Mouse (Mus musculus) layer of hippocampus, adult 2 months (tissue): ENCODE measurements at regions not wholly inside any gene's neighbourhood (a gene's known extent, or its start where the extent isn't known, plus 50 kb on each side); places are given as distances from the start of the nearest gene placed in this dataset.
"Not testable (repeated sequence)": the region's sequence is repeated elsewhere in the genome, so short reads cannot be mapped to it uniquely, and the experiment has no call there.

Source experiments
- DNase-seq, 2 experiments: peaks; one replicate each; pipeline ENCODE4 v3.0.0; 2022; ENCODE audit warnings: low spot score in 2 of 2
- H3K27ac ChIP-seq: fragments of 200-600 bp; 2 replicates; pipeline ENCODE4 v1.8.1; 2022
- H3K4me3 ChIP-seq: fragments of 200-600 bp; 2 replicates; pipeline ENCODE4 v1.8.1; 2022; ENCODE audit warnings: mild to moderate bottlenecking
- CTCF ChIP-seq: fragments of 200-600 bp; conservative IDR thresholded peaks from 2 replicates; pipeline ENCODE4 v1.8.1; 2022; ENCODE audit warnings: antibody characterized with exemption, mild to moderate bottlenecking, moderate library complexity

- TF ChIP-seq CTCF, result no peak
- H3K27ac ChIP-seq, result no peak overlapping the region
- no peak for DNase-seq
- H3K4me3 ChIP-seq, result no peak overlapping the region
These were observed 85.6 kb downstream of the Gxylt1 start for GRCm38 (mm10) chr15:93189266-93189855.

DNA sequence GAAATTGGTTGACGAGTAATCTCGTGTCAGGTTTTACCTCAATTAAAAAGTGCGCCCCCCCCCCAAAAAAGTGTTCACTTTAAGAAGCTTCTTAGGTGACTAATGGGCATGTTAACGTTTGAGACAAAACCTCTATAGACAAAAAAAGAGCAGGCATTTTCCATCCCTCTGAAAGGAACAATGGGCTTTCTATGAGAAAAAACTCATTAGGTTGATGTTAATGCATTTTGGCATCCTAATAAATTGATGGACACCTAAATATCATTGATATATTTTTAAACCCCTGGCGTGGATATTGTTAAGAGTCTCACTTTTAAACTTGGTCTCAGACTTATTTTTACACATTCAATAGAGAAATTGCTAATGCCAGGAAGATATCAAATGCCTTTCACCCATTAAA, 98.8 kb downstream of the Gxylt1 start:
- no peak for TF ChIP-seq CTCF
- no peak for DNase-seq
- H3K4me3 ChIP-seq, result no peak overlapping the region
- H3K27ac ChIP-seq, result no peak overlapping the region

DNA sequence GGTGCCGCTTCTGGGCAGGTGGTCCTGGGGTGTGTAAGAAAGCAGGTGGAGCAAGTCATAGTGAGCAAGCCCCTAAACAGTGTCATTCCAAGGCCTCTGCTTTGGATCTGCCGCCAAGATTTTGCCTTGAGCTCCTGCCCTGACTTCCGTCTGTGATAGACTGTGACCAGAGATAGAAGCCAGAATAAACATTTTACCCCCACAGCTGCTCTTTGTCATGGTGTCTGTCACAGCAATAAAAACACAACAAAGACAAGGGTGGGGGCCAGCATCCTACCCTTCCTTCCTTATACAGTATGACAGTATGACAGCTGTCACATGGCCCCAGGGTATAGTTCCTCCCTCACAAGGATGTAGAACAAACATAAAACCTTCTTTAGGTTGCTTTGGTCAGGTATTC, 106.2 kb downstream of the Gxylt1 start:
- no peak overlapping the region for H3K4me3 ChIP-seq
- H3K27ac ChIP-seq, result no peak overlapping the region
- no peak for DNase-seq
- TF ChIP-seq CTCF, result no peak

- Histone ChIP-seq H3K4me3 (no peak overlapping the region), H3K27ac (no peak overlapping the region)
- DNase-seq, result no peak
- no peak for TF ChIP-seq CTCF
These were observed 107.5 kb downstream of the Gxylt1 start for GRCm38 (mm10) chr15:93167451-93167850.

GRCm38 (mm10) chr15:93161924-93162910, 112.8 kb downstream of the Gxylt1 start:
- TF ChIP-seq CTCF, result no peak
- DNase-seq, result no peak
- Histone ChIP-seq H3K27ac (no peak overlapping the region), H3K4me3 (no peak overlapping the region)

DNA sequence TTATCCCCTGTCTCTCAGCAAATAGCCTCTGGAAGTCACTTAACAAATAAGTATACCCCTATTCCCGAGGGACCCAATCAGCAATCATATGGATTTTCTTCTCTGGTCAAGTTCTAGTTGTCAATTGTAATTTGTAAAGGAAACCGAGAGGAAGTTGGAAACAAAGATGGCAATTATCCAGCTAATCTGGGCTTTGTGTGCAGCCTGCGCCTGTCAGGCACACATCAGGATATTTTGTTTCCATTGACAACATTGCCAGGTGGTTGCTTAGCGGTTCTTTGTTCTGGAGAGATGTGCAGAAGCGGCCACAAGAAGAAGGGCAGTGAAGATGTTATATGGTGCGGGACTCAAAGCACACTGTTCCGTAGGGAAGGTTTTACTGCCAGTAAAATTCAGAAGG, 113.7 kb downstream of the Gxylt1 start:
- TF ChIP-seq CTCF, result no peak
- no peak overlapping the region for H3K27ac ChIP-seq

DNA sequence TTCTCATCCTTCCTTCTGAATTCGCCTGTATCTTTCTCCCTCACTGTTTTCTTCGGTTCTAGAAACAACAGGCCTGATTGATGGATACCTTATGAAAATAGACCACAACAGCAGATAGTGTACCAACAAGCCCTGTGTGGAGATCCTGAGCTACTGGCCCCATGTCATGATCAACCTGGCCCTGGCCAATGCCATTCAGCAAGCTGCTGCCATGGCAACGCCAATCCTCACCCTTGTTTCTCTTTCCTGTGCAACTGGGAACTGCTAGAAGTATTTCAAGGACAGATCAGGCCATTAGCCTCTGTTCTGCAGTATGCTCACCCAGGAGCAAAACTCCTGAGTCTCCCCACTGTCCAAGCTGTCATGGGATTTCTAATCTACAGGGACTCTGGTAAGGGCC, 119.2 kb downstream of the Gxylt1 start:
- H3K27ac ChIP-seq, result no peak overlapping the region
- TF ChIP-seq CTCF, result no peak

More for the DNA sequence above, 113.7 kb downstream of the Gxylt1 start:
- DNase-seq, result no peak
- H3K4me3 ChIP-seq, result no peak overlapping the region

GRCm38 (mm10) chr15:93154022-93154421, 121.0 kb downstream of the Gxylt1 start:
- peak; percentile 70 for TF ChIP-seq CTCF
- no peak overlapping the region for H3K27ac ChIP-seq
- H3K4me3 ChIP-seq, result no peak overlapping the region
- peak in 1 of 2 experiments; percentile 19 for DNase-seq

More for the DNA sequence above, 119.2 kb downstream of the Gxylt1 start:
- no peak for DNase-seq
- no peak overlapping the region for H3K4me3 ChIP-seq

GRCm38 (mm10) chr15:93144899-93145298, 130.1 kb downstream of the Gxylt1 start:
- no peak for DNase-seq
- Histone ChIP-seq H3K4me3 (no peak overlapping the region), H3K27ac (no peak overlapping the region)
- TF ChIP-seq CTCF, result no peak

GRCm38 (mm10) chr15:93144264-93144663, 130.7 kb downstream of the Gxylt1 start:
- Histone ChIP-seq H3K4me3 (no peak overlapping the region), H3K27ac (no peak overlapping the region)
- DNase-seq, result no peak
- no peak for TF ChIP-seq CTCF

- Histone ChIP-seq H3K4me3 (peak overlapping the region; percentile 57), H3K27ac (peak overlapping the region; percentile 95)
- no peak for TF ChIP-seq CTCF
- peak; percentile 65 to 79 for DNase-seq
These were observed 141.6 kb downstream of the Gxylt1 start for GRCm38 (mm10) chr15:93133379-93133778.

GRCm38 (mm10) chr15:93131056-93131455, 143.9 kb downstream of the Gxylt1 start:
- TF ChIP-seq CTCF, result no peak
- H3K27ac ChIP-seq, result no peak overlapping the region
- DNase-seq, result no peak
- no peak overlapping the region for H3K4me3 ChIP-seq

DNA sequence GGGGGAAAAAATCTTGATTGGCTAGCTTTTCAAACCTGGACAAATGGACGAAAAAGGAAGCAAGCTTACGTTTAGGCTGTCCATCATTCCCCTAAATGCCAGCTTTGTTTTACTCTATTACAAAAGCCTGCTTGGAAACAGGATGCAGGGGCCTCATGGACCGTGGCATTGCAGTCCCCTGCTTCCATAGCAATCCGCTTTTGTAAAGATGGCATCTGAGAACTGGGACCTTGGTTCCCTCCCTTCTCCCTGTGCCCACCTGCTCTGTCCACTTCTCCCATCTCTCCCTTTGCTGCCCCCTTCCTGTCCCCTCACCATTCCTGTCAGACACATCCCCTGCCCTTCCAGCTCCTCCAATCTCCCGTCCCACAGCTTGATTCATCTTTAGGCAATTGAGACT, 149.7 kb downstream of the Gxylt1 start:
- TF ChIP-seq CTCF, result no peak
- Histone ChIP-seq H3K4me3 (no peak overlapping the region), H3K27ac (no peak overlapping the region)
- no peak for DNase-seq

DNA sequence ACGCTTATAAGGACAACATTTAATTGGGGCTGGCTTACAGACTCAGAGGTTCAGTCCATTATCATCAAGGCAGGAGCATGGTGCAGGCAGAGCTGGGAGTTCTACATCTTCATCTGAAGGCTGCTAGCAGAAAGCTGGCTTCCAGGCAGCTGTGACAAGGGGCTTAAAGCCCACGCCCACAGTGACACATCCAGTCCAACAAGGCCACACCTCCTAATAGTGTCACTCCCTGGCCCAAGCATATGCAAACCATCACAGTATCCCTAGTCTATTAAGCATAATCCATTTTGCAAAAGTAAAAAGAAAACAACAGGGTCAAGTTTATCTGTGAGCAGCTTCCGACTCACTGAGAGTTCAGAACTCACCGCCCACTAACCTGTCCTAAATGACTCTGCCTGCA, 153.8 kb downstream of the Gxylt1 start:
- no peak overlapping the region for H3K27ac ChIP-seq
- TF ChIP-seq CTCF, result no peak
- DNase-seq, result no peak
- H3K4me3 ChIP-seq, result no peak overlapping the region

- not testable (repeated sequence) for DNase-seq, H3K4me3 ChIP-seq, H3K27ac ChIP-seq
These were observed 157.2 kb downstream of the Gxylt1 start for GRCm38 (mm10) chr15:93117806-93118205.
